Mouse (Mus musculus): ENCODE results near the gene Mast4. TPM values are rescaled to one million over a fixed set of nuclear protein-coding genes. Genes with fewer than 3 reads are reported as not detected.

Mast4 gene
- polyA plus RNA-seq, 2 experiments: 0.71 to 1.5 TPM

DNA sequence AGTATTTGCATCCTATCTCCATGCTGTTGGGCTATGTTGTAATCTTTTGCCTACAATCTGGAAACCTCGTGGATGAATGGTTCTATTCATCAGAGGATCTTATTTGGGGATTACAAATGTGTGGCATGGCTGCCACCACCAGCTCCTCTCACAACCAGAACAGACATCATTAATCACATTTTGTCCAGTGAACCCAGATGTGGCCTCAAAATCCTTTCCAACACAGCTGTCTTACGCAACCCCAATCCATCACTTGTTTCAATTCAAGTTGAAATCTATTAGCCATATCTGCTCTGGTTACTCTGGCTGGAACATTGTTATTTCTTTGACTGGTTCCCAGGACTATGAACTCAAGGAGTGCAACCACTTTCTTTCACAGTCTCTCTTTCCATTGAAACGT is 20.4 kb upstream of the Mast4 start:
- ATAC-seq (ENCODE audit: insufficient read depth) (no peak), DNase-seq (ENCODE audit: low read depth in 3 of 3, low spot score in 3 of 3) (no peak)
- 59% methylated on average over 3 of the region's 3 CpGs for WGBS (ENCODE audit: insufficient replicate concordance)
- Histone ChIP-seq H3K9me3 (ENCODE audit: control insufficient read depth, low read length) (no peaks in the 10 kb centered on the region), H3K4me2 (ENCODE audit: low read depth) (no peak overlapping the region), H3K4me3 (ENCODE audit: insufficient read depth in 1 of 2, low read depth in 2 of 2, low read length in 2 of 2) (no peak overlapping the region), H3K9ac (replicated peaks) (no peak overlapping the region), H3K27ac (no peak overlapping the region), H3K4me1 (replicated peaks; ENCODE audit: control insufficient read depth in 2 of 2, insufficient read depth in 2 of 2, low read length in 1 of 2) (no peaks in the 10 kb centered on the region), H3K36me3 (replicated peaks; ENCODE audit: control insufficient read depth, insufficient read depth, low read depth) (no peaks in the 10 kb centered on the region), H3K27me3 (ENCODE audit: control insufficient read depth, insufficient read depth, low read length) (no peaks in the 10 kb centered on the region)
- TF ChIP-seq CTCF (IDR thresholded peaks at IDR 0.05; ENCODE audit: low read depth): no peak
- TF ChIP-seq EP300 (IDR thresholded peaks at IDR 0.05; ENCODE audit: low read depth): no peak

- Histone ChIP-seq H3K9ac (replicated peaks) (no peak overlapping the region), H3K36me3 (replicated peaks; ENCODE audit: control insufficient read depth, insufficient read depth, low read depth) (no peaks in the 10 kb centered on the region), H3K27ac (no peak overlapping the region), H3K9me3 (ENCODE audit: control insufficient read depth, low read length) (no peaks in the 10 kb centered on the region), H3K4me1 (replicated peaks; ENCODE audit: control insufficient read depth in 2 of 2, insufficient read depth in 2 of 2, low read length in 1 of 2) (no peaks in the 10 kb centered on the region), H3K27me3 (ENCODE audit: control insufficient read depth, insufficient read depth, low read length) (no peaks in the 10 kb centered on the region), H3K4me2 (ENCODE audit: low read depth) (no peak overlapping the region), H3K4me3 (ENCODE audit: insufficient read depth in 1 of 2, low read depth in 2 of 2, low read length in 2 of 2) (no peak overlapping the region)
- TF ChIP-seq EP300 (IDR thresholded peaks at IDR 0.05; ENCODE audit: low read depth) (no peak), CTCF (IDR thresholded peaks at IDR 0.05; ENCODE audit: low read depth) (no peak)
- 69% methylated on average over 8 of the region's 8 CpGs for WGBS (ENCODE audit: insufficient replicate concordance)
- ATAC-seq (ENCODE audit: insufficient read depth) (no peak), DNase-seq (ENCODE audit: low read depth in 3 of 3, low spot score in 3 of 3) (no peak)
These were observed 10.5 kb upstream of the Mast4 start for GRCm38 (mm10) chr13:103344749-103345148.

DNA sequence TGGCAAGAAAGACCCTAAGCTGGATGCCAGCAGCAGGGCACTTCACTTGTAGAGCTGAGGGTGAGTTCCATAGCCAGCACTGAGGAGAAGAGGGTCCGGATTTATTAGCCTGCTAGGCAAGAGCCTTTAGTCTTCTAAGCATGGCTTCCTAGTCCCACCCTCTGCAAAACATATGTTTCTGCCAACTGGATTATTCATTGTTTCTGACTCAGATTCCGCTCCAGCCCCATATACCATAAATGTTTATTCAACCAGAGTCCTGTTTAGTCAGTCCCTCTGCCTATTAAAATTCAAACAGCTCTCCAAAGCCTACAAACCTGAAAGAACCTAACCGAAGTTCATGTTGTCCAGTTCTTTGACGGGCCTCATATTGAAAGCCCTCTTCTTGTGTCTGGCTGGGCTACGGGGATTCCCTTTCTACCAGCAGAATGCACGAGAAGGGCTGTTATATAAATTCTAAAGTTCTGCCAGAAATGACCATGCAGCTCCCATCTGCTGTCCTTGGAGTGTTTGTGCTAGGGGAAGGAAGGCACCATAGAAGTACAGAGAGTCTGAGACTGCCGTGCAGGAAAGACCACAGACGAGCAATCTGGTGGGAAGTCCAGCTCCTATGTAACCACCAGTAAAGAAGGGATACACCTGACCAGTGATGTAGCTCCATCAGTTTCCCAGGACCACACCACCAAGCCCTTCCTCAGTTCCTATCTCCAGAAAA is 9.9 kb upstream of the Mast4 start:
- no peak for ATAC-seq (ENCODE audit: insufficient read depth)
- Histone ChIP-seq H3K9me3 (ENCODE audit: control insufficient read depth, low read length) (no peaks in the 10 kb centered on the region), H3K9ac (replicated peaks) (no peak overlapping the region), H3K27me3 (ENCODE audit: control insufficient read depth, insufficient read depth, low read length) (no peaks in the 10 kb centered on the region), H3K27ac (no peak overlapping the region), H3K4me2 (ENCODE audit: low read depth) (no peak overlapping the region), H3K36me3 (replicated peaks; ENCODE audit: control insufficient read depth, insufficient read depth, low read depth) (no peaks in the 10 kb centered on the region), H3K4me3 (ENCODE audit: insufficient read depth in 1 of 2, low read depth in 2 of 2, low read length in 2 of 2) (no peak overlapping the region), H3K4me1 (replicated peaks; ENCODE audit: control insufficient read depth in 2 of 2, insufficient read depth in 2 of 2, low read length in 1 of 2) (no peaks in the 10 kb centered on the region)
- WGBS (ENCODE audit: insufficient replicate concordance): 58% methylated on average over 8 of the region's 8 CpGs
- DNase-seq (ENCODE audit: low read depth in 3 of 3, low spot score in 3 of 3): no peak
- TF ChIP-seq CTCF (IDR thresholded peaks at IDR 0.05; ENCODE audit: low read depth) (no peak), EP300 (IDR thresholded peaks at IDR 0.05; ENCODE audit: low read depth) (no peak)

- TF ChIP-seq CTCF (IDR thresholded peaks at IDR 0.05; ENCODE audit: low read depth) (no peak), EP300 (IDR thresholded peaks at IDR 0.05; ENCODE audit: low read depth) (no peak)
- Histone ChIP-seq H3K4me2 (ENCODE audit: low read depth) (no peak overlapping the region), H3K4me1 (replicated peaks; ENCODE audit: control insufficient read depth in 2 of 2, insufficient read depth in 2 of 2, low read length in 1 of 2) (no peaks in the 10 kb centered on the region), H3K36me3 (replicated peaks; ENCODE audit: control insufficient read depth, insufficient read depth, low read depth) (no peaks in the 10 kb centered on the region), H3K27ac (no peak overlapping the region), H3K9me3 (ENCODE audit: control insufficient read depth, low read length) (no peaks in the 10 kb centered on the region), H3K4me3 (ENCODE audit: insufficient read depth in 1 of 2, low read depth in 2 of 2, low read length in 2 of 2) (no peak overlapping the region), H3K27me3 (ENCODE audit: control insufficient read depth, insufficient read depth, low read length) (peaks cover 2% of the 10 kb centered on the region; the same call in 1 of the 2 replicates), H3K9ac (replicated peaks) (no peak overlapping the region)
- no peak for ATAC-seq (ENCODE audit: insufficient read depth)
- DNase-seq (ENCODE audit: low read depth in 3 of 3, low spot score in 3 of 3): no peak
- WGBS (ENCODE audit: insufficient replicate concordance): 61% methylated on average over 4 of the region's 4 CpGs
These were observed 6.7 kb upstream of the Mast4 start for GRCm38 (mm10) chr13:103341031-103341430.

DNA sequence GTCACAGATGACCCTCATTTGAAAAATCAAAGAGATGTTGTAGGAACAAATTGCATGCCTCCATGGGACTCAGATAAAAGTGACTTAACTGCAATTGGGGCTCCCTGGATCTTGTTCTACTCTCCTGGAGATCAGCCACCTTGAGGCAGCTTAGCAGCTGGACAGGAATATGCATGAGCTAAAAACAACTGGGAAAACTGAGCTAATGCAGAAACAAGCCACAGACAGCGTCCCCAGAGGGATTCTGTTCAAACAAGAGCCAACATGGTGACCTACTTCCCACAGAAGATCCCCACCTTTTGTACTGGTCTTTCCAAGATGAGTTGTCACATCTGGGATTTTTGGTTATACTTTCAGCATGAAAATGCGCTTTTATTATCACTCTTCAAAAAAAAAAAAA is 4.3 kb upstream of the Mast4 start:
- WGBS (ENCODE audit: insufficient replicate concordance): 48% methylated on average over 2 of the region's 2 CpGs
- Histone ChIP-seq H3K4me2 (ENCODE audit: low read depth) (no peak overlapping the region), H3K9me3 (ENCODE audit: control insufficient read depth, low read length) (no peaks in the 10 kb centered on the region), H3K4me3 (ENCODE audit: insufficient read depth in 1 of 2, low read depth in 2 of 2, low read length in 2 of 2) (no peak overlapping the region), H3K27me3 (ENCODE audit: control insufficient read depth, insufficient read depth, low read length) (peaks cover 24% of the 10 kb centered on the region), H3K36me3 (replicated peaks; ENCODE audit: control insufficient read depth, insufficient read depth, low read depth) (no peaks in the 10 kb centered on the region), H3K27ac (no peak overlapping the region), H3K9ac (replicated peaks) (no peak overlapping the region), H3K4me1 (replicated peaks; ENCODE audit: control insufficient read depth in 2 of 2, insufficient read depth in 2 of 2, low read length in 1 of 2) (no peaks in the 10 kb centered on the region)
- TF ChIP-seq CTCF (IDR thresholded peaks at IDR 0.05; ENCODE audit: low read depth) (no peak), EP300 (IDR thresholded peaks at IDR 0.05; ENCODE audit: low read depth) (no peak)
- DNase-seq (ENCODE audit: low read depth in 3 of 3, low spot score in 3 of 3) (no peak), ATAC-seq (ENCODE audit: insufficient read depth) (no peak)

All from liver, embryonic 14.5 days (tissue).